Mouse (Mus musculus) liver, embryonic 16.5 days (tissue): ENCODE measurements around the gene Tra2b. TPM values are rescaled to one million over a fixed set of nuclear protein-coding genes. Genes with fewer than 3 reads are reported as not detected.

Source experiments
- polyA plus RNA-seq: library from polyadenylated mRNA; unstranded; fragments of >200 nt; fragmentation: Nextera tagmentation; extraction: Ambion mirVana; gene quantifications from 2 replicates; pipeline ENCODE4 v1.2.1, GENCODE M21; 2015

Gene Tra2b
- polyA plus RNA-seq, 1 experiment from 2014 or later: 126 TPM

Other genes starting within 250 kb of the Tra2b start
- gene Igf2bp2, start 102.7 kb downstream of the Tra2b start, polyA plus RNA-seq: 8.3 and 8.5 TPM in 2 replicates
- gene Etv5, start 173.7 kb upstream of the Tra2b start, polyA plus RNA-seq: 3.2 and 3.8 TPM in 2 replicates